Comparison of ENCODE assay signal across 13 mouse cellular contexts in genomic region chr10:19960831-19961380, GRCm38 (mm10).
"Had no signal": no experiment of that assay in that cellular context is flagged by ENCODE, and none has a peak within 500 bp of the region (broad histone marks: within the 10 kb centered on the region; RNA-seq: fewer than 3 reads in every experiment).

No protein-coding gene starts in this region.

- H3K4me1 ChIP-seq: neural tube, embryonic 15.5 days had no signal

- H3K36me3 ChIP-seq: limb, embryonic 15.5 days; liver, embryonic 12.5 days; lung, embryonic 15.5 days; neural tube, embryonic 15.5 days had no signal

- DNase-seq: kidney, postnatal 10 days; kidney, postnatal 4 days; lung, postnatal 14 days; midbrain, embryonic 14.5 days; right cerebral cortex, adult 18-20 months; right cerebral cortex, postnatal 25 days; thymus, postnatal 4 days had no signal

- H3K27ac ChIP-seq: layer of hippocampus, adult 2 months; limb, embryonic 15.5 days; liver, embryonic 12.5 days; lung, embryonic 15.5 days; neural tube, embryonic 15.5 days had no signal

- H3K4me3 ChIP-seq: layer of hippocampus, adult 2 months; limb, embryonic 15.5 days; liver, embryonic 12.5 days; lung, embryonic 15.5 days; myocyte; neural tube, embryonic 15.5 days had no signal

- H3K27me3 ChIP-seq: limb, embryonic 15.5 days; liver, embryonic 12.5 days; lung, embryonic 15.5 days; neural tube, embryonic 15.5 days had no signal

- H3K9me3 ChIP-seq: limb, embryonic 15.5 days; liver, embryonic 12.5 days; lung, embryonic 15.5 days; neural tube, embryonic 15.5 days had no signal
